Mouse (Mus musculus): ENCODE results near the gene Plpp1.
A peak's percentile ranks its signal among the peaks of the same experiment; 100 is the strongest.

Plpp1 gene

GRCm38 (mm10) chr13:112773991-112774675, 26.5 kb upstream of the Plpp1 start:
- DNase-seq (ENCODE audit: low read depth) = no peak

- no peak for DNase-seq (ENCODE audit: low read depth)
Observed at GRCm38 (mm10) chr13:112775856-112776255, 24.7 kb upstream of the Plpp1 start.

DNA sequence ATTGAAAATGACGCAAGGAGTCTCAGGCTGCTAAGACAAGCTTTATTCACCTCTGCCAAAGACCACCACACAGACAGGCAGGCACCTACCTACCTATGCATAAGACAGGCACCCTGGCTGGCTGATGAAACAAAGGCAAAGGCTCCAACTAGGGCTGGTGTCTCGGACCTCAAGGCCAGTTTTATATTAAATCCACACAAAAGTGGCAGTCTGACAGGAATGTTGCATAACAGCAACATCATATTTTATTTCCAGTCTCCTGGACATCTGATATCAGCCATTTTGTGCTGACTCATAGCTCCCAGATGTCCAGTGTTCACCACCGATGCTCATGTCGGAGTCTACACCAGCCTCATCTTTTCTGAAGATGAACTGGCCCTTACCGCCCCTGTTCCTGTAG, 22.2 kb upstream of the Plpp1 start:
- DNase-seq (ENCODE audit: low read depth) = peak; percentile 65

- DNase-seq (ENCODE audit: low read depth) = no peak
Observed at GRCm38 (mm10) chr13:112785305-112785704, 15.3 kb upstream of the Plpp1 start.

DNA sequence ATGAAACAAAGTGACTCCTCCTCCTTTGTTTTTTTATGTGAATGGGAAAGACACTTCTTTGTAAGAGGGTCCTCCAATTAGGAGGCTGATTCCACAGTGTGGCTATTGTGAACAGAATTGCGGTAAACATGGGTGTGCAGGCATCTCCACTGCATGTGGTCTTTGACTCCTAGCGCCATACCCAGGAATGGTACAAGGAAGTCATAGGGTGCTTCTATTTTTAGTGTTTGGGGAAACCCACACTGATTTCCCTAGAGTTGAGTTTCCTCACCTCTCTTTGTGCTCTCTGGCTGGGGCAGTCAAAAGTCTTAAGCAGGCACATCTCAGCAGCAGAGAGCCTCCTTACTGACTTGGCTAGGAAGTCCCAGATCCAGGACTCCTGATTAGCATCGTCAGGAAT, 14.4 kb upstream of the Plpp1 start:
- DNase-seq (ENCODE audit: low read depth) = no peak

DNA sequence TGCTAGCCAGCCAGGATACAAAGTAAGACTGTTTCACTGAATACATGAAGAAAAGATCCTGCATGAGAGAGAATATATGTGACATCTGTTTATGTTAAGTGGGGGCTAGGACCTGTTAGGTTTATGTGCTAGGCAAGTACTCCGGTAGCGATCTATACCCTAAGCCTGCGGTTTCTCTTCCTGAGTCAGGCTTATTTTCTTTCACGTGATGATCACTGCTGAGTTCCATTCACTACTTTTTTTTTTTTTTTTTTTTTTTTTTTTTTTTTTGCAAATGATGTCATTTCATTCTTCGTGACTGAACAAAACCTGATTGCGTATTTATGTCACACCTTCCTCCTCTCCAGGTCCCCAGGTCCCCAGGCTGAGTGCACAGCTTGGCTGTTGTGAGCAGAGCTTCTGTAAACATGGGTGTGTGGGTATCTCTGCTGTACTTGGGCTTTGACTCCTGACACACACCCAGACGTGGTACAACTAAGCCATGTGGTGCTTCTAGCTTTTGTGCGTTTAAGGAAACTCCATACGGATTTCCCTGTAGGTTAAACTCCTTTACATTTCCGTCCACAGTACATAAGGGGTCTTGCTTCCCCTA, 13.6 kb upstream of the Plpp1 start:
- DNase-seq (ENCODE audit: low read depth) = no peak

- DNase-seq (ENCODE audit: low read depth) = no peak
Observed at GRCm38 (mm10) chr13:112790774-112791173, 9.8 kb upstream of the Plpp1 start.

- DNase-seq (ENCODE audit: low read depth) = no peak
Observed at GRCm38 (mm10) chr13:112791906-112792305, 8.7 kb upstream of the Plpp1 start.

- no peak for DNase-seq (ENCODE audit: low read depth)
Observed at GRCm38 (mm10) chr13:112798243-112798952, 2.2 kb upstream of the Plpp1 start.

GRCm38 (mm10) chr13:112798953-112799305, 1.7 kb upstream of the Plpp1 start:
- no peak for DNase-seq (ENCODE audit: low read depth)

DNA sequence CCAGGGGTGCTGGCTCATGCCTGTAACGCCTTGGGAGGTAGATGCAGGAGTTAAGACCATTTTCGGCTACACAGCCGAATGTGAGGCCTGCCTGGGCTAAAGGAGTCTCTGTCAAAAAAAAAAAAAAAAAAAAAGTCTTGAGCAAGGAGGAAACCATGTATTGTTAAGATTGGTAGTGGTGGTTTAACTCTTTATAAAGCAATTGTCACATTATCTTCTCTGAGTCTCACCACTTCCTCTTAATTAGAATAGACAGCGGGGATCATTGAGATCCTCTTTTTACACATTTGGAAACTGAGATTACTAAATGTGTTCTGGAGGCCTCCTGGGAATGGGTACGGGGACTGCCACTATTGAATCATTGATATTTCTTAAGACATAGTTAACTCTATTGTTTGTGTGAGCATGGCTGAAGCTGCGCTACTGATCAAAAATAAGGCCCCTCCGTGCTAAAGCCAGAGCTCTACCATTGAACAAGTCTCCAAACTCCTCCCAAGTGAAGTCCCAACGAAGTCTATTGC, 811 bp upstream of the Plpp1 start:
- DNase-seq (ENCODE audit: low read depth) = no peak

- DNase-seq (ENCODE audit: low read depth) = peak; percentile 51
Observed at GRCm38 (mm10) chr13:112801381-112802004, 901 bp downstream of the Plpp1 start.

- DNase-seq (ENCODE audit: low read depth) = no peak
Observed at GRCm38 (mm10) chr13:112803106-112803505, 2.5 kb downstream of the Plpp1 start.

- DNase-seq (ENCODE audit: low read depth) = no peak
Observed at GRCm38 (mm10) chr13:112803661-112804060, 3.1 kb downstream of the Plpp1 start.

DNA sequence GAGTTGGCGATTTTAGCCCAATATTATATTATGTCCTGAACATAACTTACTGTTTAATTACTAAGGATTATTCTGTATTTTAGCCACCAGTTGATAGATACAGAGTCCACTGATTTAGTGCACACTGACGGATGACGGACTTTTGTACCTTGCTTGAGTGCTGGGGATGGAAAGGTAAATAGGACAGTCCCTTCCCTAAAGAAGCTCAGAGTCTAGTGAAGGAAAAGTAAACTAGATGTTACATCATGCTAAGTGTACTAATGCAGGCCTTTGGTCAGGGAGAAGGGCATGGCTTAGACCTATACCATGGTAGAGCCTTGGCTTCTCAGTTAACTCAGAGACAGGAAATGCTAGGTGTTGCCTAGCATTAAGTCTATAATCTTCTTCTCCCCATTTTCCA, 4.9 kb downstream of the Plpp1 start:
- no peak for DNase-seq (ENCODE audit: low read depth)

DNA sequence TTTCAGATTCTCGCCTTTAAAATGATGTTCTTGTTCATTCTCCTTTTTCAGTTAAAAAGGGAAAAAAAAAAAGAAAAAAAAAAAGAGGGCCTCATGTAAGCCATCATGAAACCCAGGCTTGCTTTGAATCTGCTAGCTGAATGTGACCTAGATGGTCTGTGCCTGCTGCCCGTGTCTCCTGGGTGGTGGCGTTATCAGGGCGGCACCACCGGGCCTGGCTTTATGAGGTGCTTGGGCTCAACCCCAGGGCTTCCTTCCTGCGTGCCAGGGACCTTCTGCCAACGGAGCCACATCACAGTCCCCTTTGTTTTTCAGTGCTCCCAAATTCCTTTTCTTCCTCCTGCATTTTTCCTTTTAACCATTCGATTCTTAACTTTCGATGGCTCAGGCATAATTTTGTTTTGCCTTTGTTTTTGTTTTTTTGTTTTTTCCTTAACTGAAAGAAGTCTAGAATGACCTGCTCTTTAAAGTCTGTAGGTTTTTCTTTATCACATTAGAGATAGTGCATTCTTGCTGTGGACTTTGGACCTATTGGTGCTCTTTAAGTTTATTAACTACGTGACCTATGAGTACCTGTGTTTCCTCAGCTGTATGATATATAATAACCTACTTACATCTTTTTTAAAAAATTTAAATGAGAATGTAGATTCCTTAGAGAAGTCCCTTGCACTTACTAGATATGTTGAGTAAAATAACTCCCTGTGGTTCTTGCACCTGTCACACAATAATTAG, 7.5 kb downstream of the Plpp1 start:
- DNase-seq (ENCODE audit: low read depth) = no peak

DNA sequence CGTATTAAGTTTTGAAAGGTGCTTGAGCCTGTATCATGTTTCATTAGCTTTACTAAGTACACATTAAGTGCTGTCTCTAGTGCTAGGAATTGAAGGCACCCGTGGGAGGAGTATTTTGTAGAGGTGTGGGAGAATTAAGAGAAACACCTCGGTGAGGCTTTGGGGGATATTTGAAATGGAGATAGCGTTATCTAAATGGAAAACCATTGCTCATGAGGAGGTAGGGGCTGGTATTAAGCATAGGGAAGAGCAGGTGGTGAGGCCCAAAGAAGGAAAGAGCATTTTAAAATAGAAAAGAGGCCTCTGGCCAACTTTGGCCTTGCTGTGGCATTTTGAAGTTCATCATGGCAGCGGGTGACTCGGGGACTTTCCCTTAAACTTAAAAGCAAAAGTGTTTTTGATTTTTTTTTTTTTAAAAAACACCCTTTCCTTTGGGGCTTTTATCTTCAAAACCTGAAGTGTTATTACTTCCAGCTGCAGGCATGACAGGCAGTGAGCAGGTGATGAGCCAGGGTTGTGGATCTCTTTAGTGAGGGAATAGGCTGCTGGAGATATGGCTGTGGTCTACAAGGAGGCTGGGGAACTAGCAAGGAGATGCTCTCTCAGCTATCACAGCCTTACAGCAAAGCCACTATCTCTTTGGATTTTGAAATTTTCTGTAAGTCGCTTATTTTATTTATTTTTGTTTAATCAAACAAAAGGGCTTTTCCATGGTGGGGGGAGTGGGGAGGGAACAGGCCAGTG, 9.1 kb downstream of the Plpp1 start:
- no peak for DNase-seq (ENCODE audit: low read depth)

- DNase-seq (ENCODE audit: low read depth) = no peak
Observed at GRCm38 (mm10) chr13:112810248-112810645, 9.7 kb downstream of the Plpp1 start.

DNA sequence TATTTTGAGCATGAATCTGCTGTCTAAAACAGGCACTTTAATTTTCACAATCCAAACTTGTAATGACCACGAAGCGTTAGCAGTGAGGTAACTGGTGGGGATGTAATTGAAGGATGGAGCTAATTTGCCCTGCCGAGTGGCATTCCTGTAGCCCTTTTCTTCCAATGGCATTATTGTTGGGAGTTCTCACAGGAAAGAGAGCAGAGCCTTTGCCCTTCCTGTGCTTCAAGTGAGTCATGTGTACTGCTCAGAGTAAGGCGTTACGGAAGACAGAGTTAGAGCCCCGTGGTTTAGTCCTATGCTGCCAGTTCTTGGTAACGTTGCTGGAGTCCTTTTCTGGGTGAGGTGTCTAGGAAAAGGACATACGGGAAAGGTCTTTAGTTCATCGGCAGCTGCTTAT, 10.2 kb downstream of the Plpp1 start:
- DNase-seq (ENCODE audit: low read depth) = no peak

DNA sequence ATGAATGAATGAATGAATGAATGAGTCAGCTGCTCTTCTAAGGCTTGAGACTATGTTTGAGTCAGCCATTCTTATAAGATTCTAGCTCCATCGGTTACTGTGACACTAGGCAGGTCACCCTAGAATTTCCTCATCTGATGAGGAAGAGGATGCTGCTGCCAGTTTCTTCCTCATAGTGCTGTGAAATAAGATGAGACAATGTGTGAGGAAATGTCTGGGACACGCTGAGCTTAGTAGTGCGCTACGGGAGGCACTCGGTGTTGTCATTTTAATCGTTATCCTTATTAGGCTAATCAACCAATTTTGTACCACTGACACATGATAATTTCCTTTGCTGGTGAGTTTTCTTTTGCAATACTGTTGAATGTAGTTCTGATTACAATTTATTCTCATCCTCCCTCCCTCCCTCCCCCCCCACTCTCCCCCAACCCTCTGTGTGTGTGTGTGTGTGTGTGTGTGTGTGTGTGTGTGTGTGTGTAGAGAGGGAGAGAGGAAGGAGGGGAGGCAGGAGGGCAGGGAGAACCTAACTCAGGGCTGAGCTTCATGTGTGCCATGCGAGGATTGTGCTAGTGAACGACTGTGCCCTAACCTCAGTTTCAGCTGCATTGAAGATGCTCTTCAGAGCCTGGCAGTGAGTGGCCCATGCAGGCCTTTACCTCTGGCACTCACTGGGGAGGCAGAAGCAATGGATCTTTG, 11.3 kb downstream of the Plpp1 start:
- no peak for DNase-seq (ENCODE audit: low read depth)

GRCm38 (mm10) chr13:112815996-112816395, 15.4 kb downstream of the Plpp1 start:
- DNase-seq (ENCODE audit: low read depth) = no peak

Measured in NIH3T3 (cell line).